Mouse (Mus musculus): Measurements from ENCODE around the gene Fgf2. TPM values are rescaled to one million over a fixed set of nuclear protein-coding genes. Genes with fewer than 3 reads are reported as not detected.
A peak's percentile ranks its signal among the peaks of the same experiment; 100 is the strongest.

Fgf2 gene
- polyA plus RNA-seq, 1 experiment = 2.7 TPM

- H3K4me3 ChIP-seq (ENCODE audit: insufficient read depth, low read length) = no peak overlapping the region
- H3K27ac ChIP-seq (ENCODE audit: insufficient read depth, low read length) = no peak overlapping the region
- TF ChIP-seq CTCF (IDR thresholded peaks at IDR 0.05; ENCODE audit: extremely low read depth, insufficient read depth, low read length) (no peak), POLR2A (IDR thresholded peaks at IDR 0.05; ENCODE audit: extremely low read depth, insufficient read depth, low read length) (no peak)
- no peaks in the 10 kb centered on the region; the same call in 1 of the 2 replicates for H3K4me1 ChIP-seq (ENCODE audit: control insufficient read depth, insufficient read depth, low read length)
Observed at GRCm38 (mm10) chr3:37325317-37326112, 22.6 kb upstream of the Fgf2 start.

GRCm38 (mm10) chr3:37326627-37327026 is 21.5 kb upstream of the Fgf2 start:
- Histone ChIP-seq H3K4me3 (ENCODE audit: insufficient read depth, low read length) (no peak overlapping the region), H3K27ac (ENCODE audit: insufficient read depth, low read length) (no peak overlapping the region), H3K4me1 (ENCODE audit: control insufficient read depth, insufficient read depth, low read length) (no peaks in the 10 kb centered on the region; the same call in 1 of the 2 replicates)
- TF ChIP-seq POLR2A (IDR thresholded peaks at IDR 0.05; ENCODE audit: extremely low read depth, insufficient read depth, low read length) = no peak
- TF ChIP-seq CTCF (IDR thresholded peaks at IDR 0.05; ENCODE audit: extremely low read depth, insufficient read depth, low read length) = no peak

GRCm38 (mm10) chr3:37328489-37328888 is 19.7 kb upstream of the Fgf2 start:
- TF ChIP-seq CTCF (IDR thresholded peaks at IDR 0.05; ENCODE audit: extremely low read depth, insufficient read depth, low read length) (no peak), POLR2A (IDR thresholded peaks at IDR 0.05; ENCODE audit: extremely low read depth, insufficient read depth, low read length) (no peak)
- H3K27ac ChIP-seq (ENCODE audit: insufficient read depth, low read length) = no peak overlapping the region
- no peak overlapping the region for H3K4me3 ChIP-seq (ENCODE audit: insufficient read depth, low read length)
- no peaks in the 10 kb centered on the region; the same call in 1 of the 2 replicates for H3K4me1 ChIP-seq (ENCODE audit: control insufficient read depth, insufficient read depth, low read length)

GRCm38 (mm10) chr3:37329963-37330362 is 18.2 kb upstream of the Fgf2 start:
- TF ChIP-seq CTCF (IDR thresholded peaks at IDR 0.05; ENCODE audit: extremely low read depth, insufficient read depth, low read length) (no peak), POLR2A (IDR thresholded peaks at IDR 0.05; ENCODE audit: extremely low read depth, insufficient read depth, low read length) (no peak)
- Histone ChIP-seq H3K4me1 (ENCODE audit: control insufficient read depth, insufficient read depth, low read length) (no peaks in the 10 kb centered on the region; the same call in 1 of the 2 replicates), H3K27ac (ENCODE audit: insufficient read depth, low read length) (no peak overlapping the region), H3K4me3 (ENCODE audit: insufficient read depth, low read length) (no peak overlapping the region)

- H3K4me3 ChIP-seq (ENCODE audit: insufficient read depth, low read length) = no peak overlapping the region
- no peak overlapping the region for H3K27ac ChIP-seq (ENCODE audit: insufficient read depth, low read length)
- H3K4me1 ChIP-seq (ENCODE audit: control insufficient read depth, insufficient read depth, low read length) = no peaks in the 10 kb centered on the region
- TF ChIP-seq POLR2A (IDR thresholded peaks at IDR 0.05; ENCODE audit: extremely low read depth, insufficient read depth, low read length) (no peak), CTCF (IDR thresholded peaks at IDR 0.05; ENCODE audit: extremely low read depth, insufficient read depth, low read length) (no peak)
Observed at GRCm38 (mm10) chr3:37331999-37332449, 16.1 kb upstream of the Fgf2 start.

GRCm38 (mm10) chr3:37334053-37334452 is 14.1 kb upstream of the Fgf2 start:
- Histone ChIP-seq H3K4me3 (ENCODE audit: insufficient read depth, low read length) (no peak overlapping the region), H3K27ac (ENCODE audit: insufficient read depth, low read length) (no peak overlapping the region), H3K4me1 (ENCODE audit: control insufficient read depth, insufficient read depth, low read length) (no peaks in the 10 kb centered on the region)
- no peak for TF ChIP-seq POLR2A (IDR thresholded peaks at IDR 0.05; ENCODE audit: extremely low read depth, insufficient read depth, low read length)
- TF ChIP-seq CTCF (IDR thresholded peaks at IDR 0.05; ENCODE audit: extremely low read depth, insufficient read depth, low read length) = no peak

- Histone ChIP-seq H3K4me3 (ENCODE audit: insufficient read depth, low read length) (no peak overlapping the region), H3K4me1 (ENCODE audit: control insufficient read depth, insufficient read depth, low read length) (no peaks in the 10 kb centered on the region)
- no peak for TF ChIP-seq POLR2A (IDR thresholded peaks at IDR 0.05; ENCODE audit: extremely low read depth, insufficient read depth, low read length)
- no peak for TF ChIP-seq CTCF (IDR thresholded peaks at IDR 0.05; ENCODE audit: extremely low read depth, insufficient read depth, low read length)
Observed at GRCm38 (mm10) chr3:37341110-37341509, 7.0 kb upstream of the Fgf2 start.

GRCm38 (mm10) chr3:37342811-37343210 is 5.3 kb upstream of the Fgf2 start:
- Histone ChIP-seq H3K4me1 (ENCODE audit: control insufficient read depth, insufficient read depth, low read length) (no peaks in the 10 kb centered on the region), H3K27ac (ENCODE audit: insufficient read depth, low read length) (no peak overlapping the region), H3K4me3 (ENCODE audit: insufficient read depth, low read length) (no peak overlapping the region)
- TF ChIP-seq CTCF (IDR thresholded peaks at IDR 0.05; ENCODE audit: extremely low read depth, insufficient read depth, low read length) (no peak), POLR2A (IDR thresholded peaks at IDR 0.05; ENCODE audit: extremely low read depth, insufficient read depth, low read length) (no peak)

More at GRCm38 (mm10) chr3:37341110-37341509, 7.0 kb upstream of the Fgf2 start:
- H3K27ac ChIP-seq (ENCODE audit: insufficient read depth, low read length) = no peak overlapping the region

GRCm38 (mm10) chr3:37347671-37348070 is 475 bp upstream of the Fgf2 start:
- H3K27ac ChIP-seq (ENCODE audit: insufficient read depth, low read length) = no peak overlapping the region
- TF ChIP-seq POLR2A (IDR thresholded peaks at IDR 0.05; ENCODE audit: extremely low read depth, insufficient read depth, low read length) = no peak
- TF ChIP-seq CTCF (IDR thresholded peaks at IDR 0.05; ENCODE audit: extremely low read depth, insufficient read depth, low read length) = no peak
- no peak overlapping the region for H3K4me3 ChIP-seq (ENCODE audit: insufficient read depth, low read length)
- H3K4me1 ChIP-seq (ENCODE audit: control insufficient read depth, insufficient read depth, low read length) = 0 out of 2 replicates have a peak, but pooled peaks cover 1% of the 10 kb centered on the region

GRCm38 (mm10) chr3:37349166-37349548 is 1.0 kb downstream of the Fgf2 start:
- peak overlapping the region; percentile 27 for H3K4me3 ChIP-seq (ENCODE audit: insufficient read depth, low read length)
- 0 out of 2 replicates have a peak, but pooled peaks cover 1% of the 10 kb centered on the region for H3K4me1 ChIP-seq (ENCODE audit: control insufficient read depth, insufficient read depth, low read length)
- no peak overlapping the region for H3K27ac ChIP-seq (ENCODE audit: insufficient read depth, low read length)
- no peak for TF ChIP-seq POLR2A (IDR thresholded peaks at IDR 0.05; ENCODE audit: extremely low read depth, insufficient read depth, low read length)
- no peak for TF ChIP-seq CTCF (IDR thresholded peaks at IDR 0.05; ENCODE audit: extremely low read depth, insufficient read depth, low read length)

Measured in cortical plate, adult 2 months (tissue).